Mouse (Mus musculus): ENCODE results near the gene Gm28308.

The Gm28308 gene

DNA sequence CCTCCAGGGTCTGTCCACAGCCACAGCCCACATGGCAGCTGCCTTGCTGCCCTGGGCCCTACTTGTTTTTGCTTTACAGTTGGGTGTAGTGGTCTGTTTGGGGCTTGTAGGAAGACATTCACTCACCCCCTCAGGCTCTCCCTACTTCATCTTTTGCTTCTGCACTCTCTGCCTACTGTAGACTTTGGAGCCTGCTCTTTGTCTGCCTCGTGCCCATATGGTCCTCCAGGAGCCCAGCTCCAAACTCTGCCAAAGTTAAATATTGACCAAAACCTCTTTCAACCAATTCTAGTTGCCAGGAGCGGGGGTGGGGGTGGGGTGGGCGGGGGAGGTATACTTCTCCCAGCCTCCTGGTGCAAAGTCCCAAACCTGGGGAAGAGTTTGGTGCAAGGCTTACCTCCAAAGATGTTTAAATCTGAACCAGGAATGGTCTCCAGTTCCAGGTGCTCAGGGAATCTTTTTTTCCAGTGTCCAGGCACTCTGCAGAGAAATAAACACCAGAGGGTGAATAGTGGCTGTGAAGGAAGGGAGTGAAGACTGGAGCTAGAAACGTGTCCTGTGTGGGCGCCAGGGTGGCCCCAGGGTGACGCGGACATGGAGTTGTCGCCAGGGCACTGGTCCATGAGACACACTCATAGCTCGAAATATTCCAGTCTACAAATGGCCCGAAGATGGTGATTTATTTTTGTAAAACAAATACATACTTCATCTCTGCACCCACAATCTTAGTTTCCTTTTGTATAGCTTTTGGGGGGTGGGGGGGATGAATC lies 29.6 kb downstream of the Gm28308 start:
- no peak for DNase-seq (ENCODE audit: low read depth, low spot score)

GRCm38 (mm10) chr6:52182793-52183192 lies 30.3 kb downstream of the Gm28308 start:
- DNase-seq (ENCODE audit: low read depth, low spot score): no peak

- DNase-seq (ENCODE audit: low read depth, low spot score): no peak
Observed at GRCm38 (mm10) chr6:52182030-52182429, 31.1 kb downstream of the Gm28308 start.

- no peak for DNase-seq (ENCODE audit: low read depth, low spot score)
Observed at GRCm38 (mm10) chr6:52180726-52181125, 32.4 kb downstream of the Gm28308 start.

DNA sequence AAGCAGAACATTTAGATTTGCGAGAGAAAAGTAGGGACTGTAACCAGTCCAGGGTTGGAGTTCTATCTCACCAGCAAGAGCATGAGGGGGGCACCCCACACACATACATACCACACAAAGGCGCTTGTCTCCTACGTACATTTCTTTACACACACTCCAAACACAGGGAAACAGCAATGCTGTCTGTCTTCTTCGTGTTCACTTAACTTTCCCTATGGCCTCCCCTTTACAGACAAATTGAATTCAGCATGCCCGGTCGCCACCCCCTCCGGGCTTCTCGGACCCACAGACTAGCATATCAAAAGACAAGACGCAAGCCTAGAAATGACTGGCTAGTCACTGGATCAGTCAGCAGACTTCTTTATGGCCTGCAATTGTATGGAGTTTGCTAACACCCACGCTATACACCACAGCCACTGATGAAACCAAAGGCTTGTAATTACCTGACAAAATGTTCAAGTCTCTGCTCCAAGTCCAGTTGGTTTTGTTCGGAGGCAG lies 32.9 kb downstream of the Gm28308 start:
- no peak for DNase-seq (ENCODE audit: low read depth, low spot score)

DNA sequence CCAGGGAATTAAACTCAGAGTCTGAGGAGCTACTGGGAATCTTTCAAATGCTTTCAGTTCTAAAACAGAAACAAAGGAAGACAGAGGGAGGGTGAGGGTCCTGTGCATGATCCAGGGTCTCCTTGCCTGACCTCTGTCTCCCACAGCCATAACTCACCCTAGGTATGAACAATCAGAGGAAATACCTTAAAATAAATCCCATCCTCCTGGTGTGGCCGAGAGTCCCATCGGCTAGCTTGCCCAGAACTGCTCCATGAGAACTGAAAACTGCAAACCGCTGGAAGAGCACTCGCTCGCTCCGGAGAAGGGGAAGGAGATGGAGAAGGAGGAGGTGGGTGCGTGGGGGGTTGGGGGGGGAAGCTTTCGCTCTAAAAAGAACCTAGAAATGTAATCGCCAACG lies 33.4 kb downstream of the Gm28308 start:
- no peak for DNase-seq (ENCODE audit: low read depth, low spot score)

GRCm38 (mm10) chr6:52178918-52179665 lies 34.0 kb downstream of the Gm28308 start:
- DNase-seq (ENCODE audit: low read depth, low spot score): no peak

DNA sequence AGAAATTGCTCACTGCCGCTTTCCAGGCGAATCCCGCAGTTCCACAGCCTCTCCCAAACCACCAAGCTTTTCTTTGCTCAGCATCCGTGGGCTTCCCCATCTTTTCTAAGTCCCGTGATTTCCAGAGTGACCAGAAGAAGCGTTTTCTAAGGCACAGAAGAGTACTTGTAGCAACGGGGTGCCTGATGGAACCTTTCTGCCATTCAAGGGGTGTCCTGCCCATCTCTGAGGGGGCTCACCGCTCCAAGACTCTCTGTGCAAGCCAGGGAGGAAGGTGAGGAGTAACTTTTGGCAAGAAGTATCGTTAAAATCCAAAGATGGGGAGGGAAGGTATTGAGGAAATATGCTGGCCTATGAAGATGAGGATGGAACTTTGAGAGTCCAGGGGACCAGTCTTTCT lies 35.3 kb downstream of the Gm28308 start:
- no peak for DNase-seq (ENCODE audit: low read depth, low spot score)

DNA sequence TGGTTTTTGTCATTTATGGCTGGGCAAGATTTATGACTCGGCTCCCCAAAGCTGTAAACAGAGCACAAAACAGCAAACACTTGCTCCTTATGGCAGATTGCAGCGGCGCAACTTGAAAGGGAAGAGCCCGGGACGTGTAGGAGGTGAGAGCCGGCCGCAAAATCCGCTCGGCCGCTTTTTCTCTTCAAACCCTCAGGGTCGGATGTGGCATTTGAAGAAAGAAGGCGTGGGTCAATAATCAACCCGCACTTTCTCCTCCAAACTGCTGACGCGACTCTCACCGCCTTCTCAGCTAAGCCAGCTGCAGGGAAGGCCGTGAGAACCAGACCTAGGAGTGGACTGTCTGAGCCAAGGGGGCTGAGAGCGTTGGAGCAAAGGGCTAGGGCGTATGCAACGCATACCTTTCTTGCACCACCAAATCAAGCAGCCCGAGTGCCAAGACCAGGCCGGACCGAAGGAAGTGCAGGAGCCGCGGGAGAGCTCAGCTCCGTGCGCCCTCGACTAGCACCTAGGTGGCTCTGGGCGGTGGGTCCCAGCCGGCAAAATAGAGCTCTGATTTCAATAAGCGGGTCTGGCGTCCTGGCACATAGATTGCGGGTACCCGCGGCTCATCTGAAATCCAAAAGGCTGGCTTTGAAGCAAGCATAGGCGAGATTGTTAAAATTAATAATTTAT lies 35.9 kb downstream of the Gm28308 start, which contains the start of gene 5730596B20Rik:
5730596B20Rik (plus strand) TSS at position 438 of the 675 bp plus-strand sequence.
- no peak for DNase-seq (ENCODE audit: low read depth, low spot score)

GRCm38 (mm10) chr6:52176391-52176790 lies 36.7 kb downstream of the Gm28308 start:
- no peak for DNase-seq (ENCODE audit: low read depth, low spot score)

- no peak for DNase-seq (ENCODE audit: low read depth, low spot score)
Observed at GRCm38 (mm10) chr6:52175864-52176263, 37.3 kb downstream of the Gm28308 start.

DNA sequence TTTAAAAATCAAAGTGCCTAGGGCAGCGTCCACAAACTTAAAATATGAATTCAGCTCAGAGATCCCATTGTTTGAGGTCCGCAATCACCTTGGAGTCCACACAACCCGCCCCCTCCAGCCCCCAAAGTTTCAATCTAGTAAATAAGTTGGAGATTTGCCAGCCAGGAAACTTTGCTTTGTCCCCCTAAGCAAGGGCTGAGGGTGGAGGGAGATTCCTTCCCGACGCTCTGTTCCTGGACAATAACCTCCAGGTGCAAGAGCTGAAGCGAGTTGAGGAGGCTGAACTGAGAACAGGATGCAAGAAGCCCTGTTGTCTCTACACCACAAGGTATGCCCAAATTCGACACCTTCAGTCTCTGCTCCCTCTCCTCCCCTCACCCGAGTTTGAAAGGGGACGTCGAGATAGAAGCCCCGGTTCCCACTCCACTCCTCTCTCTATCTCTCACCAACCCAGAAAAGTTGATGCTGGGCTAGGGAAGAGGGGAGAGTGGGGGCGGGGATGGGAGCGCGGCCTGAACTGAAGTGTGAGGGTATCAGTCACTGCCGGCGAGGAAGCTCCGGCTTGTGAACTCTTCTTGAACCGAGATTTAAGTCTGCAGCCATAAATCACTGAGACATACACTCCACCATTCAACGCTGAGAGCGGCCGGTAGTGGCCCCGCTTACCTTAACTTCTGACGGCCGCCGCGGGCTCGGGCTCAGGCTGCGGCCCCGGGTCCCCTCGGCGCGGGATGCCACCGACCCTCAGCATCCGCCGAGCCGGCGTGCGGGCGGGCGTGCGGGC lies 38.0 kb downstream of the Gm28308 start:
- DNase-seq (ENCODE audit: low read depth, low spot score): no peak

DNA sequence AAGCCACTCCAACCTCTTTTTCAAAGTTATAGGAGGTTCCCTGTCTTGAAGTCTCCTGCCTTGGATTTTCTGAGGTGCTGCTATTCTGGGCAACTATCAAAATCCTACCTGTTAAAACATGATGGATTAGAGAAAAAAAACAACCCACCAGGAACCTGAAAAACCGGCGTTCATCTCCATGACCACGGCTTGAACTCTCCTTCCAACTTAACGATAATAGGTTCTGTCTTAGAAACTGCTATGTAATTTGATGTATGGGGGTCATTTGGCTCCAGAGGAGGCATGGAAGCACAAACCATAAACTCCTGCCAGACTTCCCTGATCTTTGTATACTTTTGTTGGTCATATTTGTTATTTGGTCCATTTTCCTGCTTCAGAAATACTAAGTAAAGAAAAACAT lies 39.5 kb downstream of the Gm28308 start:
- DNase-seq (ENCODE audit: low read depth, low spot score): no peak

DNA sequence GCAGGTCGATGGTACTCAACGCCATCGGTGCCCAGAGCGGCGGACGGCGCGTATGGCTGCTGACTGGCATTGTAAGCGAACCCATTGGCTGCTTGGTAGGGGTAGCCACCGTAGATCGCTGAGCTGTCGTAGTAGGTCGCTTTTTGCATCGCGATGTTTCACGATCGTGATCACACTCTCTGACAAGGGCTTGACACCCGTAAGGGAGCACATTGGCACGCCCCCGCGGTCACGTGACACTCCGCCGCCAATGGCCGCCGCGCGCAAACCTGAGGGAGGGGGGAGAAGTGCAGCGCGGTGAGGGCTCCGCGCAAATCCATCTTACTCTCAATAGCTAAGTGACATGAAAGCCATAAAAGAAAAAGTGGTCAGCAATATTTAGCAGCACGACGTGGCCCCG lies 40.6 kb downstream of the Gm28308 start:
- no peak for DNase-seq (ENCODE audit: low read depth, low spot score)

- no peak for DNase-seq (ENCODE audit: low read depth, low spot score)
Observed at GRCm38 (mm10) chr6:52171938-52172337, 41.2 kb downstream of the Gm28308 start.

DNA sequence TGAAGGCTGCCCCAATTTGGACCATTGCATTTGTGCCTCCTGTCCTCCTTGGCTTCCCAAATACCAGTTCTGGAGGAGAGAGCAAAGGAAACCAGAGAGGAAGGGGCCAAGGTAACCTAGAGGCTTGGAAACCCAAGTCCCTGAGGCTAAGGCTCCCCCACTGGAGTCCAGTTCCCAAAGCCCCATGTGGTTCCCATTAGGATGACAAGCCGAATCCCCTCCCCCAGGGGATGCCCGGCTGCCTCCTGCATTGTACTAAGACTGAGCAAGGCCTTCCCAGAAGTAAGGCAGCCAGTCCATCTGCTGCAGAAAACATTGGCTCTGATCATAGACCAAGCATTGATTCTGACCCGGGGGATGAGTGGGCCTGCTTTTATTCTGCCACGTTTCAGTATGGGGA lies 41.8 kb downstream of the Gm28308 start:
- DNase-seq (ENCODE audit: low read depth, low spot score): no peak

GRCm38 (mm10) chr6:52170898-52171223 lies 42.3 kb downstream of the Gm28308 start:
- no peak for DNase-seq (ENCODE audit: low read depth, low spot score)

GRCm38 (mm10) chr6:52170166-52170897 lies 42.8 kb downstream of the Gm28308 start:
- DNase-seq (ENCODE audit: low read depth, low spot score): no peak

DNA sequence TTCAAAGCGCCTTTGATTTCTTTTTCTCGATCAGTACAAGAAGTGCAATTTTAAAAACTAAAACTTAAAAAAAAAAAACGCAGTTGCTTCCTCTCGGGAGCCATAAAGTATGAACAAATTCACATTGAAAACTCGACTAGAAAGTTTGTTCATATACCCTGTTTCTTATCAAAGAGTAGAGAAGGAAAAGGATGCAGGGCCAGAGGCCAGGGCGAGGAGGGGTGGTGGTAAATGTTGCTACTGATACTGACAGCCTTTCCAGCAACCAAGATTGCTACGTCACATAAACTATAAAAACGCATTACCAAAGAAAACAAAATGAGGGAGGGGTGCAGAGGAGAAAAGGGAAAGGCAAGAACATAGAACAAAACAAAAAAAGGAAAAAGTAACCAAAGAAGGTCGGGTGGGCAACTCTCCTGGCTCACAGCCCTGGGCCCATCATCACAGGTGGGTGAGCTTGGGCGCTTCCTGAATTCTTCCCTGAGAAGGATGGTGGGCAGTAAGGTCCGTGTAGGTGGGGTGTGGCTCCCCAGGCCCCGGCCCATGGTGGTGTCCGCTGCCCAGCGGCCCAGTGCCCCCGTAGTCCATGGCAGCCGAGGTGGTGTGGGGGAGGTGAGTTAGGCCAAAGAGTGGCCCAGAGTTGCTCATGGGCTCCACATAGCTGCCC lies 43.5 kb downstream of the Gm28308 start:
- no peak for DNase-seq (ENCODE audit: low read depth, low spot score)
